Mouse (Mus musculus): ENCODE data around the gene Tmem270.

Tmem270 gene

DNA sequence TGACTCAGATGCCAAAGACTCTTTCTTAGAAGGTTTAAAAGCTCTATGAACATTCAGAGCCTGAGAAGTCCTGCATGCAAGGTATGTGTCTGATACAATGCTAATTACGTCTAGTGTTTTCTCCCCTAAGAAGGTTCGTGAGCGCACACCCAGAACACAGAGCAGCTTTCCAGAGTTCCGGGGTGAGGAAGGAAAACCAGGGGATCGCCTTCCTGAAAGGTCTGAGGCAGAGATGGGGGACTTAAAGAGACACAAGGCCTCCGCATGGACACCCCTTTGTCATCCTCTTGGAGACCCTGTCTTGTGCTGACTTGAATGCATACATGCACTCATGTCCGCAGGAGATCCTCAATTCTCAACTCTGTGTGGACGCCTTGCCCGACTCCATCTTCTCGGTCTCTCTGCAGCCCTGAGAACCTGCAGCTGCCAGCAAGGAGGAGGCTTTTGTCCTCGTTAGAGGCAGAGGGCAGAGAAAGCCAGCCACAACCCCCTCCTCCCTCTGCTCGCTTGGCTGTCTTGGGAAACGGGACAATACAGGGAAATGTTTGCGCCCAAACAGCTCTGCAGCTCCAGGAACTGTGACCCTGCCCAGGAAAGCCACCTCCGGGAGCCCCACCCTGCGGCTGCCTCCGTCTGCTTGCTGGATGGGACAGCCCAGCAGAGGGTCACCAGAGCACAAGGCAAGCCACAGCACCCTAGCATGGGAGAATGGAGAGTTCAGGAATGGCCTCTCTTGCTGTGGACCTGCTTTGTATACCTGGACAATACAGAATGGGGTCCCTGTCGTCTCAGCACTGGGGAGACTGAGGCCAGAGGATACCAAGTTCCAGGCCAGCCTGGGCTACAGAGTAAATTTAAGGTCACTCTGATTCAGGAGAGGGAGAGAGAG, 18.8 kb downstream of the Tmem270 start:
- no peak for DNase-seq (ENCODE audit: low spot score in 2 of 2)

DNA sequence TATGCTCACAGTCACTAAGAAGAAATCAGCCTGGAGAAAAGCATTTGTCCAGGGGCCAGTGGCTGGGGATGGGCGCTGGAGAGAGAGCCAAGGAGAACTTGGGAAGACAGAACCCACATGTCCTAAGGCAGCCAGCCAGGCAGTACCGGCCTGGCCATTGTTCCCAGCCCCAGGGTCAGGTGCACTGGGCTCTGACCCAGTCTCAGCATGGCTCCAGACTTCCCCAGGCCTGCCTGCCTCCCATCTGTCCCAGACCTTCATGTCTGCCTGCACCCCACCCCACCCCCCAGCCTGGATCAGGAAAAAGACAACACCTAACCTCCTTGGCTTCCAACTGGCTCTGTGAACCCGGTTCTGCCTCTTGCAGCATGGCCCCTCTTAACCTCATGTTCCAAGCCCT, 23.5 kb downstream of the Tmem270 start:
- no peak for DNase-seq (ENCODE audit: low spot score in 2 of 2)

DNA sequence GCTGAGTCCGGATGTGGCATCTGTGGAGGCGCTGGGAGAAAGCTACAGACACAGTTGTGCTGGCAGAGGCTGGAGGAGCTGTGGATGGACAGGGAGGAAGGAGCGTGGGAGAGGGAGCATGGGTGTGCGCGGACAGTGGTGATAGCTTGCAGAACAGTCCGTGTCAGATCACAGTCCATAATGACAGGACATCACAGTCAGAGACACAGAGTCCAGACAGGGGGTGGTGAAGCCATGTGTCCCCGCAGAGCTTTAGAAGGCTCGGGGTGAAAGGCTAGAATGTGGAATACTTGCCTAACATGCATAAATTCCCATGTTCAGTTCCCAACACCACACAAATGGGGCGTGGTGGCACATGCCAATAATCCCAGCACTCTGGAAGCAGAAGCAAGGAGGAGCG, 29.7 kb downstream of the Tmem270 start:
- DNase-seq (ENCODE audit: low spot score in 2 of 2) = no peak

DNA sequence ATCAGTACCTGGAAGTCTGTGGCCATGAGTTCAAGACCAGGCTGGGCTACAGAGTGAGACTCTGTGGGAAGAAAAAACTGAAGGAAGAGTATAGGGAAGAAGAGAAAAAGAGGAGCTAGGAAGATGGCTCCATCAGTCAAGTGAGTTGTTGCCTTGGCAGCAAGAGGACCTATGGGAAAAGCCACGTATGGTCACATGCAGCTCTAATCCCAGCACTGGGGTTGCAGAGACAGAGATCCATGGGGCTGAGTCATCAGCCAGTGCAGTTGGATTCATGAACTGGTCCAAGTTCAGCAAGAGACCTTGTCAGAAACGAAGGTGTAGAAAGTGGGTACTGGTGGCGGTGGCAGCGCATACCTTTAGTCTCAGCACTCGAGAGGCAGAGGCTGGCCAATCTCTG, 31.3 kb downstream of the Tmem270 start:
- DNase-seq (ENCODE audit: low spot score in 2 of 2) = no peak

DNA sequence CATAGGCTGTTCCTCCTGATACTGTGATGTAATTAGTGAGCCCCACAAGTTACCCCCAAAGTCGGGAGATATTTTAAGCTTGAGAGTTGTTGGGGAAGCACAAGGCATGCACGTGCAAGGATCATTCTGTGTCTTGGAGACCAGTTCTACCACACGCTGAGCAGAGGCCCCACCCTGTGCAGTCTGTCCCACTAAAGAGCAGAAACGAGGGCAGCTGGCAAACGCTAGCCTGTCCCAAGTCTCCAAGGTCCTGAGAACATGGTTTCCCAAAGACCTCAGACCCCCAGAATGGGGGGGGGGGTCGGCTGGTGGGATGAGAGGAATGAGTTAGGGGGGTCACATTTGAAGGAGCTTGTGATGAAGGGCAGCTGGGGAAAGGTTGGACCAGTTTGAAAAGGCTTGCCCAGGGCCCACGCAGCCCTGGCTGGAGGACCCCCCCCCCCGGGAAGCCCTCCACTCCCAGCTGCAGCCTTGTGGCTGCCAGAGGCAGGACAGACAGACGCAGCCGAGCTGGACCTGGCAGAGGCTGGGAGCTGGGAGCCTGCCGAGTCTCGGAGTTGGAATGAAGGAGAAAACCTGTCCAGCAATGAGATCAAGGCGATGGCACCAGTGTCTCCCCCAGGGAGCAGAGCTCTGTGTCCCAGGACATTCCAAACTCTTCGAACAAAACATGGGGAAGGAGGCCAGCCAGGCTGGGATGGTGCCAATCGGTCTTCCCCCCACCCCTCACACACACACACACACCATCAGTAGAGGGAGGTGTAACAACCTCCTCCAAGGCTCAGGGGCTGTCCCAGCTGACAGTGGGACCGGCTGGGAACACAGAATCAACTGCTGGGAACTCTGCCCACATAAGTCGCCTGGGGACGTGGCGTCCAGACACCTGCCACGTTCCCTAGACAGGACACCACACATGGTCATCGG, 32.3 kb downstream of the Tmem270 start:
- peak; percentile 16 to 53 for DNase-seq (ENCODE audit: low spot score in 2 of 2)

DNA sequence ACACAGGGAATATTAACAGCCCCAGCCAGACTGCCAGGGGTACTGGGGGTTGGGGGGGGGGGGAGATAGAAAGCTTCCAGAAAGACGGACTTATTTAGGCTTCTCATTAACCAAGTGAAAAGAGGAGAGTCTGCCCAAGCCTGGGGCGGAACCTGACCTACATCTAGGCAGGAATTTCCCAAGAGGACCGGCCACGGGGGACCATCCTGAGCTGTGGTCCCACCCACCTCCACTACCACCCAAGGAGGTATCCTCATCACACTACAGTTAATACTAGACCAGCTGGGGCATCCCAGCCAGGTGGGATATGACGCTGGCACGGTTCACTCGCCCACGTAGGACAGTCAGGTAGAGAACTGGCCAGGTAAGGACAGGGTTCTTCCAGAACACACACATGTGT, 33.5 kb downstream of the Tmem270 start:
- DNase-seq (ENCODE audit: low spot score in 2 of 2) = no peak

DNA sequence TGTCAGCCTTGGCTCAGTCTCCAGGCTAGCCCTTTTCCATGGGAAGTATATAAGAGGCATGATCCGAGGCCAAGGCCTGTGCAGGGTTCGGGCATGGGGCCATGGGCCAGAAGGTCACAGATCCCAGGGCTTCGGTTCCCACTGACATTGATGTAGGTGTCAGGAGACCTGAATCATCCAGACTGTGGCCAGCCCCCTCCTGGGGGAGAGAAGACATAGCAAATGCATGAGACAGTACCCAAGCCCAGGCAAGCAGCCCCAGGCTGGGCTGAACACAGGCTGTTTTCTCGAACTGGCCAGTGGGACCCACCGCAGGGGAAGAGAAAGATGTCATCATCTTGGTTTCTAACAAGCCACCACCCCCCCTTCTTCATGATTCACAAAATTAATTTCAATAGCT, 33.9 kb downstream of the Tmem270 start:
- no peak for DNase-seq (ENCODE audit: low spot score in 2 of 2)

DNA sequence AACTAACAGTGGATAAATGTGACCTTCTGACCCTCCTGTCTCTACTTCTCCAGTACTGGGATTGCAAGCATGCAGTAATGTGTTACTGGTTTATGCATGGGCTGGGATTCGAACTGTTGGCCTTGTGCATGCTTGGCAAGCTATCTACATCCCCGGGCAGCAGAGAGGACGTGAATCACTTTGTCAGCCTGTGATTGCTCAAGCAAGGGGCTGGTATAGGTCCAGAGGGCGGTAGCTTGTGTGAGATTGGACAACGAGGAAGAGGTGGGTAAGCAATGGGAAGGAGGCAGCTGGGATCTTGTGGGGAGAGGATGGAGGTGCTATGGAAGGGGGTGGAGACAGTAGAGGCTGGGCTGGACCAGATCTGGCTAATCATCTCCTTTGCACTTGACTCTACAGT, 38.0 kb downstream of the Tmem270 start:
- no peak for DNase-seq (ENCODE audit: low spot score in 2 of 2)

DNA sequence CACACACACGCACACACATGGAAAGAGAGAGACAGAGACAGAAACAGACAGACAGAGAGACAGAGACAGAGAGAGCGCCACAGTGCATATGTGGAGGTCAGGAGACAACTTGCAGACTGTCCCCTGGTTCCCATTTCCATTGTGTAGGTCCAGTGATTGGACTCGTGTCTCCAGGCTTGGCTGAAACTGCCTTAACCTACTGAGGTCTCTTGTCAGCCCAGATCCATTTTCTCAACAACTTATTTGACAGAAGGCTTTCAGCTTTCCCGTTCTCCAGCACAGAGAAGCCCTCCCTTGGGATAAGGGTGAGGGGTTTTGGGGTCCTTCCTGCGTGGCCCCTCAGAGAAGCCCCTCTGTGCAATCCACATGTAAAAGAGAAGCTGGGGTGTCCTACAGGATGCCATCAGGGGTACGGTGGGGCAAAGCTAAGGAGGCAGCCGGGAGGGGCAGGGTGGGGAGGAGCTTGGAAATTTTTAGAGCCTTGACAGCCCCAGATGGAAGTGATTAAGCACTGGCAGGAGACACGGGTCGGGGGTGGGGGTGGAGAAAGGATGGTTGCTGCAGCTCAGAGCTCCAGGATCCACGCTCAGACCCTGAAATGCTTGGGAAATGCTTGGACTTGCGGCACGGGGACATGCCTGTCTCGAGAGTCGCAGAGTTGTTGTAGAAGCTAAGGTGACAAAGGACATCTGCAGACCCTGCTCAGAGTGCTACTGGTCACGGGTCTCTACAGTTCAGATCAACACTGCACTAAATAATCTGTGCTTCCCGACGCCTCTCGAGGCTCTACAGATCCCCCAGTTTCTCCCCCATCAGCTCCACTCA, 39.0 kb downstream of the Tmem270 start:
- DNase-seq (ENCODE audit: low spot score in 2 of 2) = no peak

DNA sequence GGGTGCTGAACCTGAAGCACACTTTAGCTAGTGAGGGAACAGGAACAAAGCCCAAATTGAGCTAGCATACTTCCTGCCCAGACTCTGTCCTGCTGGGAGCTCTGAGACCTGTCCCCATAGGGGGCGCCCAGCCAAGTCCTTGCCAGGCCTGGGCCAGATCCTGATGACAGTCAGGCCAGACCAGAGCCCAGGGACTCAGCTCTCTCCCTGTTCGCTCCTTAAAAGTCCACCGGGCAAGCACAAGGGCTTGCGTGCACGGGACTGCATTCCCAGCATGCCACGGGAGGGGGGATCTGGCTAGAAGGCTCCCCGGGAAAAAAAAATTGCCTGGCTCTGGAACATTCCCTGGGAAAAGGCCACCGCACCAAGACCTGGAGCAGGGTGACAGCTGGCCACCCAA, 41.4 kb downstream of the Tmem270 start:
- DNase-seq (ENCODE audit: low spot score in 2 of 2) = peak; percentile 18 to 26

DNA sequence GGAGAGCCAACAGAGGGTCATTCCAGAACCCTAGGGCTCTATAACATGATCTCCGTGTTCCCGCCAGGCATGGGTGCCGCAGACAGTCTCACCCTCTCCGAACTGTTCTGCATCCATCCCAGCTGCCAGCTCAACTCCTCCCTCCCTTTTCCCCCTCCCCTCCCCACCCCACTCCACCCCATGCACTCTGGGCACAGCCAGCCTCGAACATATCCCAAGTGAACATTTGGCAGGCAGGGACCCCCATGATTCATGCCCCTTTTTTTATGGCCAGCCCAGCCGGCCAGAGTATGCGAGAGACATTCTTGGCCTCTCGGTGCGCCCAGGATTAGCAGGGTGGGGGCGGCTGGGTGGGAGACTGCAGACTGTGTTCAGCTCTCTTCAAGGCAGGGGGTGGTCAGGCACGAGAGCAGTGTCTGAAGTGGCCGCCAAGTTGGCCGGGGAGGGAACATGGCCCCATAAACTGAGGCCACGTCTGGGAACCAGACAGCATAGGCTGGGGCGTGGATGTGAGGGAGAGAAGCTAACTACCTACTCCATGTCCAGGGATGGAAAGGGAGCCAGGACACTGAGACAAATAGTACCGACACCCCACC, 44.5 kb downstream of the Tmem270 start:
- DNase-seq (ENCODE audit: low spot score in 2 of 2) = no peak

DNA sequence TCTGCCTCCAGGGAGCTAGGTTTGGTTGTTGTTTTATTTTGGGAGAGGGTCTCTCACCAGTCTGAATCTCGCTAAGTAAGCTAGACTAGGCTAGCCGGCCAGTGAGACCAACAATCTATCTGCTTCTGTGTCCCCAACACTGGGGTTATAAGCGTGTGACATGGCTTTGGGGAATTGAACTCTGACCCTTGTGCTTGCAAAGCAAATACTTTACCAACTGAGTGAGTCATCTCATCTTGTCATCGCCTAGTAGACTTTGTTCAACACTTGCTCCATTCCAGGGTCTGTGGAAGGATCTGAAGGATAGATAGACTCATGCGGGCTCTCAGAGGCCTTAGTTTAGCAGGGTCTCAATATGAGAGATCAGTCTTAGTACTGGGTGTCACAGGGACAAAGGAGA, 47.3 kb downstream of the Tmem270 start:
- DNase-seq (ENCODE audit: low spot score in 2 of 2) = no peak

DNA sequence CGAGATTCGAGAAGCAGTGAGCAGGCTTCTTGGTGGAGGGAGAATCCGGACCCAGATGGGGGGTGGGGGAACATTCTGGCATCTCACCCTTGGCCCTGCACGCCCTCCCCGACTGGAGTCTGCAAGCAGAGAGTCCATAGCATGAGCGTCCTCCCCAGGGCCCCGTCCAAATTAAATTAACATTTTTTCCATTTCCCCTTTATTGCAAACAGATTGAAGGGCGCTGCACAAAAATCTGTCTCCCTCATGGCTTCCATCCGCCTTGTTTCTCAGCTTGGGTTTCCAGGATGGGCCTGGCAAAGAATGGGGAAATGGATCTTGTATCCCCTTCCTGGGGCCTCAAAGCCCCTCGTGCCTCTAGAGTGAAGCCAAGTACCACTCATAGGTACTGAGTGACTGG, 48.2 kb downstream of the Tmem270 start:
- no peak for DNase-seq (ENCODE audit: low spot score in 2 of 2)

DNA sequence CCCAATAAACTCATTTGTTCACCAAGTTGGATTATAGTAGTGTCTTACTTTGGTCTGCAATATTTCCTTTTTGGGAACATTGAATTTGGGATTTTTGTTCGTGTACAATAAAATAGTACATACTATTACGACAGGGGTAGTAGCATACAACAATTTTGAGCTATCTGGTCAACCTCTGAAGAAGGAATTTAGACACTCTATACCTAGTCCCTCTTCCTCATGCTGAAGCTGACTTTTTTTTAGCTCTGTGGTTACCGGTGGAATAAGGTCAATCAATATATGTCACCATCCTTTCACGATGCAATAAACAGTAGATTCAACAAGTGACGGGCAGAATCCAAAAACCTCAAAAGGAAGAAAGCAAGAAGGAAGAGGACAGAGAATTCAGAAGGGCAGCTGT, 53.7 kb downstream of the Tmem270 start:
- no peak for DNase-seq (ENCODE audit: low spot score in 2 of 2)

Measured in frontal cortex, postnatal 10 days (tissue).